8 mouse cellular contexts compared by ENCODE assay signal in genomic region chr5:123134875-123135382, GRCm38 (mm10). TPM values are rescaled to one million over a fixed set of nuclear protein-coding genes. Genes with fewer than 3 reads are reported as not detected.
DNase-seq lines count a peak whose midpoint lies in the region; ATAC-seq and TF ChIP-seq lines count a peak whose summit lies in the region.

No protein-coding gene starts in this region.

- peak overlapping the region; percentile 3; the same call in 1 of the 2 replicates for H3K9ac ChIP-seq in liver, embryonic 14.5 days (replicated peaks)
- H3K9ac ChIP-seq in stomach, postnatal 0 days (ENCODE audit: low read length): peak overlapping the region; percentile 99

- H3K4me3 ChIP-seq in erythroblast, embryonic 14.5 days (replicated peaks): peak overlapping the region; percentile 82
- no peak overlapping the region for H3K4me3 ChIP-seq in spleen, adult 2 months (ENCODE audit: extremely low read depth, insufficient read depth, insufficient read length)
- H3K4me3 ChIP-seq in liver, embryonic 14.5 days (ENCODE audit: insufficient read depth in 1 of 2, low read depth in 2 of 2, low read length in 2 of 2): peak overlapping the region; percentile 30 to 74; a peak in 3 of 4 replicates
- peak overlapping the region; percentile 92 for H3K4me3 ChIP-seq in stomach, postnatal 0 days (ENCODE audit: low read depth, low read length)

- H3K27me3 ChIP-seq in erythroblast, embryonic 14.5 days (ENCODE audit: control insufficient read depth): peaks cover 3% of the 10 kb centered on the region; the same call in 1 of the 2 replicates
- no peaks in the 10 kb centered on the region for H3K27me3 ChIP-seq in spleen, adult 2 months (ENCODE audit: control insufficient read depth, insufficient read depth, low read length)
- no peaks in the 10 kb centered on the region for H3K27me3 ChIP-seq in liver, embryonic 14.5 days (ENCODE audit: control insufficient read depth, insufficient read depth, low read length)
- no peaks in the 10 kb centered on the region for H3K27me3 ChIP-seq in stomach, postnatal 0 days (ENCODE audit: control insufficient read depth, insufficient read depth, low read length)

- peaks cover 61% of the 10 kb centered on the region for H3K36me3 ChIP-seq in erythroblast, embryonic 14.5 days (ENCODE audit: control insufficient read depth)
- H3K36me3 ChIP-seq in spleen, adult 2 months (ENCODE audit: control insufficient read depth, insufficient read depth, low read length): peaks cover 30% of the 10 kb centered on the region
- H3K36me3 ChIP-seq in liver, embryonic 14.5 days (replicated peaks; ENCODE audit: control insufficient read depth, insufficient read depth, low read depth): peaks cover 14% of the 10 kb centered on the region
- H3K36me3 ChIP-seq in stomach, postnatal 0 days (ENCODE audit: control insufficient read depth, insufficient read depth, low read length): no peaks in the 10 kb centered on the region

- DNase-seq in spleen, adult 2 months (ENCODE audit: low read depth in 1 of 2, low spot score in 2 of 2): no peak
- no peak for DNase-seq in spleen, postnatal 4 days (ENCODE audit: low spot score in 2 of 2)
- DNase-seq in liver, embryonic 14.5 days (ENCODE audit: low read depth in 3 of 3, low spot score in 3 of 3): no peak
- no peak for DNase-seq in stomach, postnatal 0 days (ENCODE audit: low spot score)
- no peak for DNase-seq in cerebellum, postnatal 36 days
- no peak for DNase-seq in layer of hippocampus, postnatal 14 days (ENCODE audit: low spot score in 2 of 2)

- 88% methylated on average over 8 of the region's 8 CpGs for WGBS in spleen, adult 2 months
- 54% methylated on average over 8 of the region's 8 CpGs for WGBS in liver, embryonic 14.5 days (ENCODE audit: insufficient replicate concordance)
- whole genome bisulfite sequencing in stomach, postnatal 0 days: 23% methylated on average over 8 of the region's 8 CpGs

- no peaks in the 10 kb centered on the region for H3K9me3 ChIP-seq in erythroblast, embryonic 14.5 days (ENCODE audit: control insufficient read depth, low read length)
- no peaks in the 10 kb centered on the region for H3K9me3 ChIP-seq in liver, embryonic 14.5 days (ENCODE audit: control insufficient read depth, low read length)
- no peaks in the 10 kb centered on the region for H3K9me3 ChIP-seq in stomach, postnatal 0 days (ENCODE audit: control insufficient read depth, low read length)

- no peak for TF ChIP-seq POLR2A in spleen, adult 2 months (IDR thresholded peaks at IDR 0.05; ENCODE audit: low read depth, low read length)

- H3K27ac ChIP-seq in spleen, adult 2 months (ENCODE audit: insufficient read depth, low read length): peak overlapping the region; percentile 31; the same call in 1 of the 2 replicates
- H3K27ac ChIP-seq in liver, embryonic 14.5 days: peak overlapping the region; percentile 26; the same call in 1 of the 2 replicates
- peak overlapping the region; percentile 100 for H3K27ac ChIP-seq in stomach, postnatal 0 days (replicated peaks)

- H3K4me2 ChIP-seq in liver, embryonic 14.5 days (ENCODE audit: low read depth): peak overlapping the region; percentile 100
- peak overlapping the region; percentile 100 for H3K4me2 ChIP-seq in stomach, postnatal 0 days (replicated peaks; ENCODE audit: low read depth)

- ATAC-seq in erythroblast, adult 5-6 weeks (replicated peaks; ENCODE audit: low FRiP score, poor library complexity, severe bottlenecking): no peak
- ATAC-seq in liver, embryonic 14.5 days (ENCODE audit: insufficient read depth): no peak
- no peak for ATAC-seq in stomach, postnatal 0 days (ENCODE audit: low FRiP score, low TSS enrichment)

- no peak for TF ChIP-seq EP300 in liver, embryonic 14.5 days (IDR thresholded peaks at IDR 0.05; ENCODE audit: low read depth)
- TF ChIP-seq EP300 in stomach, postnatal 0 days (optimal IDR thresholded peaks at IDR 0.05): no peak

- peaks cover 92% of the 10 kb centered on the region for H3K4me1 ChIP-seq in erythroblast, embryonic 14.5 days (ENCODE audit: control insufficient read depth)
- peaks cover 27% of the 10 kb centered on the region; the same call in 1 of the 2 replicates for H3K4me1 ChIP-seq in spleen, adult 2 months (ENCODE audit: control insufficient read depth, insufficient read depth, insufficient read length)
- peaks cover 41 to 50% of the 10 kb centered on the region in 2 experiments for H3K4me1 ChIP-seq in liver, embryonic 14.5 days (replicated peaks; ENCODE audit: control insufficient read depth in 2 of 2, insufficient read depth in 2 of 2, low read length in 1 of 2)
- peaks cover 21% of the 10 kb centered on the region for H3K4me1 ChIP-seq in stomach, postnatal 0 days (replicated peaks; ENCODE audit: control insufficient read depth, insufficient read depth)

- TF ChIP-seq CTCF in spleen, adult 2 months (IDR thresholded peaks at IDR 0.05; ENCODE audit: extremely low read depth, insufficient read depth, insufficient read length, insufficient replicate concordance): no peak
- TF ChIP-seq CTCF in liver, embryonic 14.5 days (IDR thresholded peaks at IDR 0.05; ENCODE audit: low read depth): no peak
- no peak for TF ChIP-seq CTCF in stomach, postnatal 0 days (IDR thresholded peaks at IDR 0.05; ENCODE audit: low read depth)

RNA-seq across cellular contexts. Expression of gene Rhof, which starts 2.4 kb away (rescaled TPM):
- 0.38 and 0.52 TPM in 2 replicates for polyA plus RNA-seq in erythroblast, embryonic 14.5 days (2012)
- total RNA-seq in erythroblast, adult 5-6 weeks (2015; ENCODE audit: low replicate concordance): 1.5 and 2.1 TPM in 2 replicates
- 0.70 and 2.1 TPM in 2 replicates for total RNA-seq in erythroblast, adult 5-6 weeks (2017; ENCODE audit: low replicate concordance)
- 70.7 and 72.5 TPM in 2 replicates for polyA plus RNA-seq in spleen, adult 2 months (2012; rRNA removed)
- polyA plus RNA-seq in liver, embryonic 14.5 days (2012; rRNA removed): 1.8 and 2.1 TPM in 2 replicates
- polyA plus RNA-seq in liver, embryonic 14.5 days (2014; fragmentation: Nextera tagmentation; extraction: Ambion mirVana): 2.5 and 2.6 TPM in 2 replicates
- polyA plus RNA-seq in stomach, postnatal 0 days (2015; fragmentation: Nextera tagmentation; extraction: Ambion mirVana): 18.6 and 22.3 TPM in 2 replicates
- total RNA-seq in layer of hippocampus, postnatal 14 days (2021): 10 to 100 TPM; 42.3 to 42.9 TPM

RNA-seq across cellular contexts. Expression of gene Setd1b, which starts 7.1 kb away (rescaled TPM):
- polyA plus RNA-seq in erythroblast, embryonic 14.5 days (2012): 3.3 and 3.9 TPM in 2 replicates
- 15.6 and 19.2 TPM in 2 replicates for total RNA-seq in erythroblast, adult 5-6 weeks (2015; ENCODE audit: low replicate concordance)
- total RNA-seq in erythroblast, adult 5-6 weeks (2017; ENCODE audit: low replicate concordance): 5.5 and 7.7 TPM in 2 replicates
- 20.5 and 23.2 TPM in 2 replicates for polyA plus RNA-seq in spleen, adult 2 months (2012; rRNA removed)
- polyA plus RNA-seq in liver, embryonic 14.5 days (2012; rRNA removed): 2.3 and 2.7 TPM in 2 replicates
- 3.3 and 4.3 TPM in 2 replicates for polyA plus RNA-seq in liver, embryonic 14.5 days (2014; fragmentation: Nextera tagmentation; extraction: Ambion mirVana)
- polyA plus RNA-seq in stomach, postnatal 0 days (2015; fragmentation: Nextera tagmentation; extraction: Ambion mirVana): 4.5 and 4.7 TPM in 2 replicates
- 10 to 100 TPM; 31.1 to 31.2 TPM for total RNA-seq in layer of hippocampus, postnatal 14 days (2021)

RNA-seq across cellular contexts. Expression of gene Psmd9, which starts 34.3 kb away (rescaled TPM):
- polyA plus RNA-seq in erythroblast, embryonic 14.5 days (2012): 27.7 and 28.4 TPM in 2 replicates
- 6.9 and 25.5 TPM in 2 replicates for total RNA-seq in erythroblast, adult 5-6 weeks (2015; ENCODE audit: low replicate concordance)
- 13.8 and 28.7 TPM in 2 replicates for total RNA-seq in erythroblast, adult 5-6 weeks (2017; ENCODE audit: low replicate concordance)
- 13.3 and 19.5 TPM in 2 replicates for polyA plus RNA-seq in spleen, adult 2 months (2012; rRNA removed)
- polyA plus RNA-seq in liver, embryonic 14.5 days (2012; rRNA removed): 17.4 and 26.6 TPM in 2 replicates
- 51.4 and 55.1 TPM in 2 replicates for polyA plus RNA-seq in liver, embryonic 14.5 days (2014; fragmentation: Nextera tagmentation; extraction: Ambion mirVana)
- polyA plus RNA-seq in stomach, postnatal 0 days (2015; fragmentation: Nextera tagmentation; extraction: Ambion mirVana): 48.6 and 51.4 TPM in 2 replicates
- total RNA-seq in layer of hippocampus, postnatal 14 days (2021): 10 to 100 TPM; 30.9 to 42.8 TPM

RNA-seq across cellular contexts. Expression of gene Hpd, which starts 47.6 kb away (rescaled TPM):
- polyA plus RNA-seq in erythroblast, embryonic 14.5 days (2012): not detected in 2 replicates
- not detected in 2 replicates for total RNA-seq in erythroblast, adult 5-6 weeks (2015; ENCODE audit: low replicate concordance)
- total RNA-seq in erythroblast, adult 5-6 weeks (2017; ENCODE audit: low replicate concordance): not detected in 2 replicates
- 0.19 and 0.37 TPM in 2 replicates for polyA plus RNA-seq in spleen, adult 2 months (2012; rRNA removed)
- polyA plus RNA-seq in liver, embryonic 14.5 days (2012; rRNA removed): 28.7 and 29.2 TPM in 2 replicates
- polyA plus RNA-seq in liver, embryonic 14.5 days (2014; fragmentation: Nextera tagmentation; extraction: Ambion mirVana): 26.7 and 37.0 TPM in 2 replicates
- 0.69 and 0.99 TPM in 2 replicates for polyA plus RNA-seq in stomach, postnatal 0 days (2015; fragmentation: Nextera tagmentation; extraction: Ambion mirVana)
- not detected for total RNA-seq in layer of hippocampus, postnatal 14 days (2021)

Comparison
In these comparisons a context has a peak if more than half of its experiments do, and no peak if none do; other contexts are left out.
1. H3K27ac ChIP-seq: peak in every context shown above with its lines; median percentile 100 in stomach, postnatal 0 days; 31 in spleen, adult 2 months; 26 in liver, embryonic 14.5 days.